In the genomic region with DNA sequence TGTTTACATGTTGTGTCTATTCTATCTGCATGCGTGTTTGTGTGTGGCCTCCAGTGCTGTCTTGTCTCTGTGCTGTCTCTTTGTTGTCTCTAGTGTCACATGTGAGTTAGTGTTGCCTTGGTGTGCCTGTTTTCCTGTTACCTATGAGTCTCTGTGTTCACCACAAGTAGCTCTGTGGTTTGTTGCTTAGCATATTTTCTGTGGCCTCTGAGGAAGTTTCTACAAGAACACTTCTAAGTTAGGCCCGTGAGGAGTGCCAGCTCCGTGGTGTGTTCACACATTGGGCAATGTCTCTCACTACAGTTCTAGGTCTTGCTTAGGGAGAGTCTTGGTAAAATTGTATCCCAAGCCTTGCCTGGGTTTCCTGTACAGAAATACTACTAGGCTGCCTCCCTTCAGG, we compare ENCODE assay signal across 17 mouse cellular contexts. TPM values are rescaled to one million over a fixed set of nuclear protein-coding genes. Genes with fewer than 3 reads are reported as not detected.
DNase-seq lines count a peak whose midpoint lies in the region; ATAC-seq lines count a peak whose summit lies in the region.
"Had no signal": no experiment of that assay in that cellular context is flagged by ENCODE, and none has a peak within 500 bp of the region (broad histone marks: within the 10 kb centered on the region; RNA-seq: fewer than 3 reads in every experiment).

No protein-coding gene starts in this region.

- DNase-seq in 3134 (ENCODE audit: extremely low read depth, insufficient read length, low spot score) (peak; percentile 15), 3T3-L1 (ENCODE audit: low read depth, low spot score) (peak; percentile 9)
- peak; percentile 66 to 78 for DNase-seq in natural killer cell, adult 2 months (ENCODE audit: low spot score in 2 of 2)
- no peak for DNase-seq in layer of hippocampus, adult 9-10 months (ENCODE audit: low spot score)
- no peak for DNase-seq in retina, postnatal 1 day
- DNase-seq: cerebellum, adult 9-10 months; kidney, adult 8-10 months; layer of hippocampus, adult 9-11 months; liver, postnatal 0 days had no signal

- H3K4me1 ChIP-seq in kidney, embryonic 16.5 days (ENCODE audit: insufficient read depth, low read length): peaks cover 11% of the 10 kb centered on the region

- ATAC-seq in granulocyte monocyte progenitor cell, adult 5-6 weeks (replicated peaks; ENCODE audit: poor library complexity, severe bottlenecking): peak; percentile 49
- ATAC-seq in kidney, embryonic 16.5 days (ENCODE audit: low FRiP score, low TSS enrichment): no peak
- ATAC-seq: liver, postnatal 0 days had no signal

- WGBS in kidney, embryonic 16.5 days: 83% methylated on average over 3 of the region's 3 CpGs

- no peak overlapping the region for H3K4me3 ChIP-seq in kidney, embryonic 16.5 days (ENCODE audit: low read length)
- H3K4me3 ChIP-seq: heart, embryonic 10.5 days; midbrain, embryonic 12.5 days had no signal

- H3K36me3 ChIP-seq in kidney, embryonic 16.5 days (ENCODE audit: insufficient read depth, low read length): no peaks in the 10 kb centered on the region
- H3K36me3 ChIP-seq: heart, embryonic 10.5 days; midbrain, embryonic 12.5 days had no signal

- H3K9ac ChIP-seq in kidney, embryonic 16.5 days (replicated peaks; ENCODE audit: low read length): no peak overlapping the region
- H3K9ac ChIP-seq: liver, postnatal 0 days; midbrain, embryonic 12.5 days had no signal

- H3K4me2 ChIP-seq in kidney, embryonic 16.5 days (replicated peaks; ENCODE audit: low read depth, low read length): no peak overlapping the region
- H3K4me2 ChIP-seq: midbrain, embryonic 12.5 days had no signal

- H3K9me3 ChIP-seq in kidney, embryonic 16.5 days (ENCODE audit: low read length): no peaks in the 10 kb centered on the region
- H3K9me3 ChIP-seq: heart, embryonic 10.5 days; midbrain, embryonic 12.5 days had no signal

- H3K27ac ChIP-seq in kidney, embryonic 16.5 days (ENCODE audit: low read length): no peak overlapping the region
- H3K27ac ChIP-seq: heart, embryonic 10.5 days; midbrain, embryonic 12.5 days had no signal

- H3K27me3 ChIP-seq in kidney, embryonic 16.5 days (ENCODE audit: insufficient read depth, low read length): peaks cover 7% of the 10 kb centered on the region; the same call in 1 of the 2 replicates

RNA-seq across cellular contexts. Expression of a gene that starts 4.0 kb away (rescaled TPM):
- 3.6 and 8.3 TPM in 2 replicates for total RNA-seq in granulocyte monocyte progenitor cell, adult 5-6 weeks (2014; fragmentation: Nextera tagmentation)
- total RNA-seq in granulocyte monocyte progenitor cell, adult 5-6 weeks (2017): 3.0 and 3.7 TPM in 2 replicates
- 27.0 and 28.1 TPM in 2 replicates for polyA plus RNA-seq in kidney, embryonic 16.5 days (2015; fragmentation: Nextera tagmentation; extraction: Ambion mirVana)

RNA-seq across cellular contexts. Expression of a gene that starts 32.3 kb away (rescaled TPM):
- total RNA-seq in granulocyte monocyte progenitor cell, adult 5-6 weeks (2014; fragmentation: Nextera tagmentation): not detected in 2 replicates
- not detected in 2 replicates for total RNA-seq in granulocyte monocyte progenitor cell, adult 5-6 weeks (2017)
- polyA plus RNA-seq in kidney, embryonic 16.5 days (2015; fragmentation: Nextera tagmentation; extraction: Ambion mirVana): 2.1 and 2.3 TPM in 2 replicates
- total RNA-seq: MEL had no signal
- polyA plus RNA-seq: hindbrain, embryonic 11.5 days; limb, embryonic 11.5 days had no signal

RNA-seq across cellular contexts. Expression of a gene that starts 59.1 kb away (rescaled TPM):
- not detected in 2 replicates for total RNA-seq in granulocyte monocyte progenitor cell, adult 5-6 weeks (2014; fragmentation: Nextera tagmentation)
- total RNA-seq in granulocyte monocyte progenitor cell, adult 5-6 weeks (2017): not detected in 2 replicates
- polyA plus RNA-seq in kidney, embryonic 16.5 days (2015; fragmentation: Nextera tagmentation; extraction: Ambion mirVana): 34.6 and 38.4 TPM in 2 replicates
- total RNA-seq: MEL had no signal
- polyA plus RNA-seq: heart, embryonic 10.5 days; hindbrain, embryonic 11.5 days; limb, embryonic 11.5 days; liver, postnatal 0 days; midbrain, embryonic 12.5 days; neural tube, embryonic 14.5 days had no signal

Comparison
In these comparisons a context has a peak if more than half of its experiments do, and no peak if none do; other contexts are left out.
1. DNase-seq: peak in 3134 (single experiment), 3T3-L1 (single experiment) and natural killer cell, adult 2 months (2 of 2); none in layer of hippocampus, adult 9-10 months (single experiment) and retina, postnatal 1 day (single experiment).